Mouse (Mus musculus) brain, embryonic 18.5 days (tissue): ENCODE results near the gene Cdc42bpb.
A peak's percentile ranks its signal among the peaks of the same experiment; 100 is the strongest.

Experiments
- DNase-seq: peaks from one replicate; pipeline ENCODE4 v3.0.0-alpha.2; 2012; ENCODE audit warnings: low read depth, low spot score

The Cdc42bpb gene

GRCm38 (mm10) chr12:111377376-111377973, at the start of gene Cdc42bpb:
Gene Cdc42bpb (minus strand): TSS chr12:111377718.
- peak; percentile 85 for DNase-seq

- DNase-seq, result no peak
Measured at GRCm38 (mm10) chr12:111425789-111426460, 48.4 kb upstream of the Cdc42bpb start.

GRCm38 (mm10) chr12:111425258-111425657, 47.7 kb upstream of the Cdc42bpb start:
- no peak for DNase-seq

GRCm38 (mm10) chr12:111424547-111424946, 47.0 kb upstream of the Cdc42bpb start:
- DNase-seq, result no peak

- DNase-seq, result no peak
Measured at GRCm38 (mm10) chr12:111423570-111424129, 46.1 kb upstream of the Cdc42bpb start.

GRCm38 (mm10) chr12:111422852-111423251, 45.3 kb upstream of the Cdc42bpb start:
- no peak for DNase-seq

- no peak for DNase-seq
Measured at GRCm38 (mm10) chr12:111420946-111421709, 43.6 kb upstream of the Cdc42bpb start.

GRCm38 (mm10) chr12:111419918-111420317, 42.4 kb upstream of the Cdc42bpb start:
- DNase-seq, result no peak

- no peak for DNase-seq
Measured at GRCm38 (mm10) chr12:111416921-111417779, 39.6 kb upstream of the Cdc42bpb start, which contains the start of gene Exoc3l4. Gene Exoc3l4 (plus strand): TSS chr12:111417017.

- no peak for DNase-seq
Measured at GRCm38 (mm10) chr12:111413300-111413699, 35.8 kb upstream of the Cdc42bpb start.

- DNase-seq, result no peak
Measured at GRCm38 (mm10) chr12:111412581-111413284, 35.2 kb upstream of the Cdc42bpb start.

GRCm38 (mm10) chr12:111411631-111412355, 34.3 kb upstream of the Cdc42bpb start:
- no peak for DNase-seq

- no peak for DNase-seq
Measured at GRCm38 (mm10) chr12:111409583-111409982, 32.1 kb upstream of the Cdc42bpb start.

GRCm38 (mm10) chr12:111406622-111407021, 29.1 kb upstream of the Cdc42bpb start, which contains the start of gene Lbhd2:
Gene Lbhd2 (plus strand): TSS chr12:111406809.
- DNase-seq, result no peak

- no peak for DNase-seq
Measured at GRCm38 (mm10) chr12:111404880-111405279, 27.4 kb upstream of the Cdc42bpb start.

- DNase-seq, result no peak
Measured at GRCm38 (mm10) chr12:111401454-111402184, 24.1 kb upstream of the Cdc42bpb start.

GRCm38 (mm10) chr12:111396997-111397396, 19.5 kb upstream of the Cdc42bpb start:
- DNase-seq, result no peak

GRCm38 (mm10) chr12:111394008-111394407, 16.5 kb upstream of the Cdc42bpb start:
- DNase-seq, result no peak

GRCm38 (mm10) chr12:111387146-111387545, 9.6 kb upstream of the Cdc42bpb start:
- no peak for DNase-seq
